Mouse (Mus musculus) erythroblast, embryonic 14.5 days (primary cell): ENCODE results near the gene Casp8ap2. TPM values are rescaled to one million over a fixed set of nuclear protein-coding genes. Genes with fewer than 3 reads are reported as not detected.
A peak's percentile ranks its signal among the peaks of the same experiment; 100 is the strongest.

Experiments
- H3K27me3 ChIP-seq: 2 replicates; pipeline ENCODE4 v1.6.1; 2012; ENCODE audit warnings: inconsistent platforms; ENCODE audit not compliant: control insufficient read depth
- H3K36me3 ChIP-seq: 2 replicates; pipeline ENCODE4 v1.6.1; 2012; ENCODE audit warnings: mild to moderate bottlenecking, inconsistent platforms; ENCODE audit not compliant: control insufficient read depth
- H3K4me1 ChIP-seq: 2 replicates; pipeline ENCODE4 v1.6.1; 2012; ENCODE audit warnings: inconsistent platforms; ENCODE audit not compliant: control insufficient read depth
- H3K4me3 ChIP-seq: replicated peaks from 2 replicates; pipeline ENCODE3; 2012; ENCODE audit warnings: moderate library complexity, mild to moderate bottlenecking, inconsistent platforms
- H3K9me3 ChIP-seq: 2 replicates; pipeline ENCODE4 v1.6.1; 2012; ENCODE audit warnings: low read length, inconsistent platforms, mixed read lengths; ENCODE audit not compliant: control insufficient read depth
- GATA1 ChIP-seq: IDR thresholded peaks from 2 replicates; pipeline ENCODE4 v1.6.1; 2012; ENCODE audit warnings: low read length, inconsistent platforms, mixed read lengths
- TAL1 ChIP-seq: IDR thresholded peaks from 3 replicates; pipeline ENCODE4 v1.6.1; 2012; ENCODE audit warnings: low read length, inconsistent platforms, mixed read lengths
- polyA plus RNA-seq: library from polyadenylated mRNA; stranded (reverse); fragments of >175 nt; gene quantifications from 2 replicates; pipeline ENCODE4 v1.2.3, GENCODE M21; 2012

The Casp8ap2 gene
- polyA plus RNA-seq, 1 experiment = 0.12 TPM

GRCm38 (mm10) chr4:32656146-32656904, 41.1 kb downstream of the Casp8ap2 start:
- H3K9me3 ChIP-seq = no peaks in the 10 kb centered on the region
- no peak for TF ChIP-seq TAL1
- no peak for TF ChIP-seq GATA1

GRCm38 (mm10) chr4:32656918-32657662, 41.8 kb downstream of the Casp8ap2 start, which contains the start of gene Mdn1:
Mdn1 (plus strand) TSS chr4:32657119.
- Histone ChIP-seq H3K9me3 (no peaks in the 10 kb centered on the region), H3K4me3 (peak within 1 kb of the TSS; percentile 84), H3K36me3 (peaks cover 23% of the 10 kb centered on the region), H3K4me1 (peaks cover 25% of the 10 kb centered on the region), H3K27me3 (no peaks in the 10 kb centered on the region)
- TF ChIP-seq GATA1 (no peak), TAL1 (no peak)

More at GRCm38 (mm10) chr4:32656146-32656904, 41.1 kb downstream of the Casp8ap2 start:
- Histone ChIP-seq H3K36me3 (peaks cover 30% of the 10 kb centered on the region), H3K27me3 (no peaks in the 10 kb centered on the region), H3K4me1 (peaks cover 28% of the 10 kb centered on the region), H3K4me3 (peak overlapping the region; percentile 84)

- TF ChIP-seq TAL1 (no peak), GATA1 (no peak)
- H3K27me3 ChIP-seq = no peaks in the 10 kb centered on the region
- peaks cover 51% of the 10 kb centered on the region for H3K36me3 ChIP-seq
- H3K4me3 ChIP-seq = no peak overlapping the region
- no peaks in the 10 kb centered on the region for H3K9me3 ChIP-seq
- no peaks in the 10 kb centered on the region for H3K4me1 ChIP-seq
Observed at GRCm38 (mm10) chr4:32665843-32666242, 50.6 kb downstream of the Casp8ap2 start.

GRCm38 (mm10) chr4:32668291-32668690, 53.0 kb downstream of the Casp8ap2 start:
- H3K27me3 ChIP-seq = no peaks in the 10 kb centered on the region
- H3K9me3 ChIP-seq = no peaks in the 10 kb centered on the region
- no peak overlapping the region for H3K4me3 ChIP-seq
- no peaks in the 10 kb centered on the region for H3K4me1 ChIP-seq
- peaks cover 60% of the 10 kb centered on the region for H3K36me3 ChIP-seq
- no peak for TF ChIP-seq TAL1
- no peak for TF ChIP-seq GATA1

GRCm38 (mm10) chr4:32669825-32670224, 54.6 kb downstream of the Casp8ap2 start:
- TF ChIP-seq GATA1 = no peak
- no peak for TF ChIP-seq TAL1
- Histone ChIP-seq H3K27me3 (no peaks in the 10 kb centered on the region), H3K36me3 (peaks cover 55% of the 10 kb centered on the region), H3K4me1 (no peaks in the 10 kb centered on the region), H3K4me3 (no peak overlapping the region), H3K9me3 (no peaks in the 10 kb centered on the region)

GRCm38 (mm10) chr4:32674025-32674424, 58.8 kb downstream of the Casp8ap2 start:
- no peaks in the 10 kb centered on the region for H3K4me1 ChIP-seq
- peaks cover 58% of the 10 kb centered on the region for H3K36me3 ChIP-seq
- TF ChIP-seq TAL1 (no peak), GATA1 (no peak)
- H3K9me3 ChIP-seq = no peaks in the 10 kb centered on the region
- no peaks in the 10 kb centered on the region for H3K27me3 ChIP-seq
- no peak overlapping the region for H3K4me3 ChIP-seq

GRCm38 (mm10) chr4:32677471-32677870, 62.2 kb downstream of the Casp8ap2 start:
- no peak overlapping the region for H3K4me3 ChIP-seq
- peaks cover 54% of the 10 kb centered on the region for H3K36me3 ChIP-seq
- no peaks in the 10 kb centered on the region for H3K27me3 ChIP-seq
- TF ChIP-seq GATA1 (no peak), TAL1 (no peak)
- no peaks in the 10 kb centered on the region for H3K9me3 ChIP-seq
- no peaks in the 10 kb centered on the region for H3K4me1 ChIP-seq

GRCm38 (mm10) chr4:32680843-32681242, 65.6 kb downstream of the Casp8ap2 start:
- Histone ChIP-seq H3K9me3 (no peaks in the 10 kb centered on the region), H3K27me3 (no peaks in the 10 kb centered on the region), H3K4me1 (no peaks in the 10 kb centered on the region), H3K4me3 (no peak overlapping the region), H3K36me3 (peaks cover 52% of the 10 kb centered on the region)
- TF ChIP-seq TAL1 (no peak), GATA1 (no peak)

- TF ChIP-seq GATA1 = no peak
- TF ChIP-seq TAL1 = no peak
- H3K36me3 ChIP-seq = peaks cover 45% of the 10 kb centered on the region
- no peaks in the 10 kb centered on the region for H3K27me3 ChIP-seq
- no peaks in the 10 kb centered on the region for H3K4me1 ChIP-seq
- no peaks in the 10 kb centered on the region for H3K9me3 ChIP-seq
- no peak overlapping the region for H3K4me3 ChIP-seq
Observed at GRCm38 (mm10) chr4:32682471-32682870, 67.2 kb downstream of the Casp8ap2 start.
